8 mouse cellular contexts compared by ENCODE assay signal in the genomic region with DNA sequence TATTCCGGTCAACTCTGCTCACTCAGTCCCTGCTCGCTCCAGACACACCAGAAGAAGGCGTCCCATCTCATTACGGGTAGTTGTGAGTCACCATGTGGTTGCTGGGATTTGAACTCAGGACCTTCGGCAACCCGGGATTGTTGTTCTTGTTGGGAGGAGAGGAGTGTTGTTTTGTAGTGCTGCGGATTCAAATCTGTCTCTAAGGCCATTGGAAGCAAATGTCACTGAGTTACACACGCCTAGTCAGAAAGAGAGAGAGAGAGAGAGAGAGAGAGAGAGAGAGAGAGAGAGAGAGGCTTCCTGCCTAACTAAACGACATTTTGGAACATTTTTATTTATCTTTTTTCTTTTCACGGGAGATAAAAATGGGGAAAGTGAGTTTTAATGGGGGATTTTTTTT. TPM values are rescaled to one million over a fixed set of nuclear protein-coding genes. Genes with fewer than 3 reads are reported as not detected.
A peak's percentile ranks its signal among the peaks of the same experiment; 100 is the strongest.
DNase-seq lines count a peak whose midpoint lies in the region; ATAC-seq and TF ChIP-seq lines count a peak whose summit lies in the region.
"Had no signal": no experiment of that assay in that cellular context is flagged by ENCODE, and none has a peak within 500 bp of the region (broad histone marks: within the 10 kb centered on the region; RNA-seq: fewer than 3 reads in every experiment).

No protein-coding gene starts in this region.

- H3K4me2 ChIP-seq in kidney, embryonic 14.5 days (replicated peaks; ENCODE audit: low read depth, low read length), result peak overlapping the region; percentile 83
- H3K4me2 ChIP-seq in embryonic facial prominence, embryonic 12.5 days (replicated peaks), result peak overlapping the region; percentile 65
- peak overlapping the region; percentile 92 for H3K4me2 ChIP-seq in liver, embryonic 12.5 days

- ATAC-seq in kidney, embryonic 14.5 days (ENCODE audit: low FRiP score, low TSS enrichment), result no peak
- ATAC-seq in embryonic facial prominence, embryonic 12.5 days (ENCODE audit: insufficient number of reproducible peaks, insufficient read depth, low FRiP score, low TSS enrichment), result no peak
- ATAC-seq in liver, embryonic 12.5 days, result no peak

- TF ChIP-seq CTCF in E14TG2a.4 (conservative IDR thresholded peaks at IDR 0.05; ENCODE audit: low read length), result no peak

- H3K27ac ChIP-seq in kidney, embryonic 14.5 days (ENCODE audit: low read depth, low read length), result no peak overlapping the region
- H3K27ac ChIP-seq in embryonic facial prominence, embryonic 12.5 days, result no peak overlapping the region
- H3K27ac ChIP-seq in liver, embryonic 12.5 days, result peak overlapping the region; percentile 98
- H3K27ac ChIP-seq: layer of hippocampus, adult 2 months had no signal

- no peak overlapping the region for H3K4me3 ChIP-seq in kidney, embryonic 14.5 days (ENCODE audit: low read length)
- H3K4me3 ChIP-seq in E14TG2a.4 (replicated peaks; ENCODE audit: low read length), result peak overlapping the region; percentile 70
- H3K4me3 ChIP-seq in embryonic facial prominence, embryonic 12.5 days, result no peak overlapping the region; the same call in 1 of the 2 replicates
- peak overlapping the region; percentile 100 for H3K4me3 ChIP-seq in liver, embryonic 12.5 days

- no peak for DNase-seq in kidney, adult 9 months
- no peak for DNase-seq in gastrocnemius, adult 18-20 months (ENCODE audit: low spot score)
- DNase-seq in spleen, adult 12 weeks (ENCODE audit: low spot score), result no peak

- WGBS in kidney, embryonic 14.5 days, result 16% methylated on average over 10 of the region's 10 CpGs
- 13% methylated on average over 10 of the region's 10 CpGs for WGBS in embryonic facial prominence, embryonic 12.5 days
- 20% methylated on average over 10 of the region's 10 CpGs for WGBS in liver, embryonic 12.5 days (ENCODE audit: insufficient replicate concordance)

- H3K4me1 ChIP-seq in kidney, embryonic 14.5 days (ENCODE audit: control insufficient read depth, insufficient read depth, low read length), result peaks cover 19% of the 10 kb centered on the region
- peaks cover 62% of the 10 kb centered on the region for H3K4me1 ChIP-seq in E14TG2a.4 (replicated peaks; ENCODE audit: low read depth, low read length)
- peaks cover 14% of the 10 kb centered on the region; the same call in 1 of the 2 replicates for H3K4me1 ChIP-seq in embryonic facial prominence, embryonic 12.5 days
- peaks cover 53% of the 10 kb centered on the region for H3K4me1 ChIP-seq in liver, embryonic 12.5 days

- no peaks in the 10 kb centered on the region for H3K36me3 ChIP-seq in kidney, embryonic 14.5 days (ENCODE audit: control insufficient read depth, insufficient read depth, low read length)
- no peaks in the 10 kb centered on the region for H3K36me3 ChIP-seq in E14TG2a.4 (ENCODE audit: insufficient read depth, low read length)
- no peaks in the 10 kb centered on the region for H3K36me3 ChIP-seq in embryonic facial prominence, embryonic 12.5 days
- no peaks in the 10 kb centered on the region for H3K36me3 ChIP-seq in liver, embryonic 12.5 days

- H3K9me3 ChIP-seq in kidney, embryonic 14.5 days (ENCODE audit: control insufficient read depth, low read length), result no peaks in the 10 kb centered on the region
- no peaks in the 10 kb centered on the region for H3K9me3 ChIP-seq in E14TG2a.4 (ENCODE audit: low read length)
- H3K9me3 ChIP-seq in embryonic facial prominence, embryonic 12.5 days, result no peaks in the 10 kb centered on the region
- H3K9me3 ChIP-seq in liver, embryonic 12.5 days (replicated peaks), result no peaks in the 10 kb centered on the region

- H3K9ac ChIP-seq in kidney, embryonic 14.5 days (ENCODE audit: low read depth, low read length), result no peak overlapping the region
- no peak overlapping the region for H3K9ac ChIP-seq in embryonic facial prominence, embryonic 12.5 days
- H3K9ac ChIP-seq in liver, embryonic 12.5 days, result peak overlapping the region; percentile 100

- H3K27me3 ChIP-seq in kidney, embryonic 14.5 days (ENCODE audit: control insufficient read depth, insufficient read depth, low read length), result no peaks in the 10 kb centered on the region
- peaks cover 10% of the 10 kb centered on the region for H3K27me3 ChIP-seq in E14TG2a.4 (ENCODE audit: insufficient read depth, low read length)
- H3K27me3 ChIP-seq in embryonic facial prominence, embryonic 12.5 days, result no peaks in the 10 kb centered on the region; the same call in 1 of the 2 replicates
- no peaks in the 10 kb centered on the region for H3K27me3 ChIP-seq in liver, embryonic 12.5 days (replicated peaks)

RNA-seq across cellular contexts. Expression of gene Frs2, which starts 2.4 kb away (rescaled TPM):
- 25.4 and 28.0 TPM in 2 replicates for polyA plus RNA-seq in kidney, embryonic 14.5 days (2014; fragmentation: Nextera tagmentation; extraction: Ambion mirVana)
- 22.8 and 24.4 TPM in 2 replicates for polyA plus RNA-seq in embryonic facial prominence, embryonic 12.5 days (2016; fragmentation: Nextera tagmentation; extraction: Ambion mirVana)
- polyA plus RNA-seq in liver, embryonic 12.5 days (2016; fragmentation: Nextera tagmentation; extraction: Ambion mirVana), result 11.3 and 13.3 TPM in 2 replicates
- total RNA-seq in gastrocnemius, adult 18-20 months (2021), result 1 to 10 TPM; 9.1 to 9.2 TPM

Comparison
In these comparisons a context has a peak if more than half of its experiments do, and no peak if none do; other contexts are left out.
1. H3K4me3 ChIP-seq: peak in E14TG2a.4 (single experiment) and liver, embryonic 12.5 days (single experiment); none in kidney, embryonic 14.5 days (single experiment) and embryonic facial prominence, embryonic 12.5 days (single experiment).
2. Peak in every context shown above with its lines, with median percentiles within 50 percentile points of each other: H3K4me2 ChIP-seq.